Mouse (Mus musculus) adipocyte (in vitro differentiated cells): ENCODE data around the gene Irf7.
"Not testable (repeated sequence)": the region's sequence is repeated elsewhere in the genome, so short reads cannot be mapped to it uniquely, and the experiment has no call there.

Experiments
- DNase-seq: peaks from one replicate; pipeline ENCODE4 v3.0.0-alpha.2; 2016; ENCODE audit warnings: low spot score

Gene Irf7

DNA sequence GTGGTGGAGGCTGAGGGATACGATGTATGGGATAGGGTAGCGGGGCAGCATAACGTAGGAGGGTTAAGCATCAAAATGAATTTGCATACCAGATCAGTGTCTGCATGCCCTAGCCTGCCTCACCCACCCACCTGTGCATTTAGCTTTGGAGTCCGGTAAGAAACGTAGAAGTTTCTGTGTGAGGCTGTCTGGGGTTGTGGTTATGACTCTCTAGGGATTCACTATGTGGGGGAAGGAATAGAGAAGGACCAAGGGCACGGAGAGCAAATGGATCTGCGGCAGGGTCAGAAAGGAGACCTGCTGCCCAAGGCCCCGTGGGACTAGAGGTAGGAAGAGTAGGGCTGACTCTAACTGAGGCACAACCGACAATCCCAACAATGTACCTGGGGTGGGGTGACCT lies 9.1 kb upstream of the Irf7 start:
- no peak for DNase-seq

DNA sequence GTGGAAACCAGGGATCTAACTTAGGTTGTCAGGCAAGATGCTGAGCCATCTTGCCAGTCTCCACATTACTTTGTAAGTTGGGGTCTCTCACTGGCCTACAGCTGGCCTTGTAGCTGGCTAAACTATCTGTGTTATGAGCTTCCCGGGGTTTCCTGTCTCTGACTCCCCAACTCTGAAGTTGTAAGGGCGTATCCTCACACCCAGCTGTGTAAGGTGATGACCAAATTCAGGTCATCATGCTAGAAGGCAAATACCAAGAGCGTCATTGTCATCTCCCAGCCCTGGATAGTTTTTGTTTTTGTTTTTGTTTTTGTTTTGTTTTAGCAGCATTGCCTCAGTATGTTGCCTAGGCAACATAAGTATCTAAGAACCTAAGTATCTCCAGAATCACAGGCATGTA lies 4.3 kb upstream of the Irf7 start:
- DNase-seq, result no peak

DNA sequence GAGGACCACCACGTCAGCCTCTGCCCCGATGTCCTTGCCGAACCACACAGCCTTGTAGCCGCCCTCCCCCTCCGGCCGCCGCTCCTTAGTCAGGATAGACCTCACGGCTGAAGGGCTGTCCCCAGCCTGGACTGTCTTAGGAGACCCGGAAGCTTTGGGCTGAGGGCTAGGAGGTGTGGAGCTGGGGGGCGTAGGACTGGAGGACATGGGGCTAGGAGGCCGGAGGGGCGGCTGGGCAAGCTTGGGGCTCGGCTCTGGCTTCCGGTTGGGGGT lies 2.9 kb upstream of the Irf7 start:
- no peak for DNase-seq

DNA sequence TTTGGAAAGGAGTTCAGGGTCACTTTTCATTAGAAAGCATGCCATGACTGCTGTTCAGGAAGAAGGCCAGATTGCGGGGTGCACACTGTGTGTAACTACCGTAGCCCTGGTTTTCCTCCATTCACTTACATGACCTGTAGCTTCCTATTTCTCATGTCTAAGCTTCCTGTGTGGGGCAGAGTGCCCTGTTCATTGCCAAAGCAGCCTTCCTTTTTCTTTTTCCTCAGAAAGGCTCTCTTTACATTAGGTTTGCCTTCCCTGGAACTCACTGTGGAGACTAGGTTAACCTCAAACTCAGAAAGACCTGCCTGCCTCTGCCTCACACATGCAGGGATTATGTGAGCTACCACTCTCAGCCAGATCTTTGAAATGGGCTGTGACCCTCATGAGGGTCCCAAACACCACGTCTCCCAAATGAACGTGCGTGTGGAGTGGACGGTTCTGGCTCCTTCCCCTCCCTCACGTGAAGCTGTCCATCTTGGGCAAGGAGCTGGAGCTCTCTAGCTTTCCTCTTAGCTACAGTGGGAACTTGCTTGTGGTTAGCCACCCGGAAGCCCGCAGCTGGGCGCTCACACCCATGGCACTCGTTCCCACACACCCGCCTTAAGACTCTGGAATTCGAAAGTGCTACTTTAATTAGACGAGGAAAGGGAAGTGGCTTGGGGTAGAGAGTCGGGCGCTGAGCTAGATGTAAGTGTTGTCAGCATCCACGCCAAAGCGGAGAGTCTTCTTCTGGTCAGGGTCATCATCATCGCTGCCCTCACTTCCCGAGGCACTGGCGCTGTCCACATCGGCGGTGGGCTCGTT lies 2.4 kb upstream of the Irf7 start:
- DNase-seq, result no peak

DNA sequence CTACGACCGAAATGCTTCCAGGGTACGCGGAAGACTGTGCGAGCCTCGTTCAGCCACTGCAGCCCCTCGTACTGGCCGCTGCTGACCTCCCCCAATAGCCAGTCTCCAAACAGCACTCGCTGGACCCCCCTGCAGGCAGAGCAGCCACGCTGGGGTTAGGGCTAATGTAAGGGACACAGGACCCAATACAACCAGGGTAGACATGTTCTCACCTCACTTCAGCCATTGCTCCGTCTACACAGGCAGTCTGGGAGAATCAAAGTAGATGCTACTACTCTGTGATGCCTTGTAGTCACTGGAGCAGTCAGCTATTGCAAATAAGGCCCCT lies 906 bp downstream of the Irf7 start:
- DNase-seq, result no peak

DNA sequence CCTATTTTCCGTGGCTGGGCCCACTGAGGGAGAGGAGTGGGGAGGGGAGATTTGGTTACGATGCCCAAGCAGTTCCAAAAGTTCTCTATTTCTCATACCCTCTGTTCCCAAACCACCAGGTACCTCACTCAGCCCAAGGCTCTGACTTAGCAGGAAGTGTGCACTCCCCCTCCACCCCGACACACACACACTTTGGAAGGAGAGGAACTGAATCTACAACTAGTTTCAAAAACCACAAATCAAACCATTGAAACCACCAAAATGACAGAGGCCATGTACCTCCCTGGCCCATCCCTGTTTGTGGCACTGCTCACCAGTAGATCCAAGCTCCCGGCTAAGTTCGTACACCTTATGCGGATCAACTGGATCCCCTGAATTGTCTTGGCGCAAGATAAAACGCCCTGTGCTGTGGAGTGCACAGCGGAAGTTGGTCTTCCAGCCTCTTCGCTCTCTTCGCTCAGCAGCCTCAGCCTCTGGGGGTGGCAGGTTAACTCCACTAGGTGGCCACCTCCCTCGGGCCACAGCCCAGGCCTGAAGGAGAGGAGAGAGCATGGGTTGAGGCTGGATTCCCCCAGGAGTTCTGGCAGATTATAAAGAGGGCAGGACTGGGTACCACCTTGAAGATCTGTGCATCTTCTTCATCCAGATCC lies 1.4 kb downstream of the Irf7 start:
- DNase-seq, result no peak

DNA sequence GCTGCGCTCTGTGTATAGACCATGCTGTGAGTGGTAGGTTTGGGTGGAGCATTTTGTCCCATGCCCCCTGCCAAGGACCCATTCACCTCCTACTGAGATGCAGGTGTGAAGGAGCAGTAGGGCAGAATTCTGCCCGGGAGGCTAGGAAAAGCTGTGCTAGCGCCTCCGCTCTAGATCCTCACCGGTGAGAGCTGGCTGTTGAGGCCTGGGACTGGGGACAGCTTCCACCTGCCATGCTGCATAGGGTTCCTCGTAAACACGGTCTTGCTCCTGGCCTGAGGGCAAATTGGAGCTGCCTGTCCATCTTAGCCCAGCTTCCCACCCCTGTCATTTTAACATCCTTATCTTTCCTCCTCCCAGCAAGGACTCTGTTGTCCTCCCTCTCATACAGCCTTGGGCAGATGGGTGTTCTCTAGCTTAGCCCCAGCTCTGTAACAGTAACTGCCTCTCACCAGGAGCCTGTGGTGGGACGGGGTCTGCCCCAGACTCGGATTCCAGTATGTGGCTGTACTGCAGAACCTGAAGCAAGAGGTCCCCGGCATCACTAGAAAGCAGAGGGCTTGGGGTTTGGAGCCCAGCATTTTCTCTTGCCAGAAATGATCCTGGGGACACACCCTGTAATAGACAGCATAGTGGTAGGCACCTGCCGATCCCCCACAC lies 2.1 kb downstream of the Irf7 start:
- no peak for DNase-seq

DNA sequence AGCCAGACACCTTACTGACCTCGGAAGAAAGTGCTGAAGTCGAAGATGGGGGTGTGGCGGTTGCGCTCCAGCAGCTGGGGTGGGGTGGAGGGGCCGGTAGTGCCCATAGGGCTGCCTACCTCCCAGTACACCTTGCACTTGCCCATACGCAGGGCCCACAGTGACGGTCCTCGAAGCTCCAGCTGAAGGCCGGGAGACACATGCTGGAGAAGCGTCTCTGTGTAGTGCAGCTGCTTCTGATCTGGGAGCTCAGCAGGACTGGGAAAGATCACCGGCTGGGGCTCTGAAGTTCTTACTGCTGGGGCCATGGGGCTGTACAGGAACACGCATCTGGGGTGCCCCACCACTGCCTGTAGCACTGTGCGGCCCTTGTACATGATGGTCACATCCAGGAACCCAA lies 2.6 kb downstream of the Irf7 start:
- DNase-seq, result no peak

DNA sequence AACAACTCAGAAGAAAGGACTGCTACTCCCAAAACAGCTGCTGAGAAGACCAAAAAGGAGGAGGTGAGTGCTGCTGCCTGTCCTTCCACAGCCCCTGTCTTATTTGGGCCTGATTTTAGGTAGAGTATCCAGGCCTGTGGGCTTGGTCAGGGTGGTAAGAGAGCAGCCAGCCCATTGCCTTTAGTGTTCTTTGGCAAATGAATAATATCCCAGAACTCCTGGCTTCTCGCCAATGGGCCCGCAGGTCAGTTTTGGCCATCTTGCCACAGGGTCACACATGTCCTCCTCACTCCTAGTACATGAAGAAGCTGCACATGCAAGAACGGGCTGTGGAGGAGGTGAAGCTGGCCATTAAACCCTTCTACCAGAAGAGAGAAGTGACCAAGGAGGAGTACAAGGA lies 4.8 kb downstream of the Irf7 start:
- DNase-seq, result peak; percentile 68

DNA sequence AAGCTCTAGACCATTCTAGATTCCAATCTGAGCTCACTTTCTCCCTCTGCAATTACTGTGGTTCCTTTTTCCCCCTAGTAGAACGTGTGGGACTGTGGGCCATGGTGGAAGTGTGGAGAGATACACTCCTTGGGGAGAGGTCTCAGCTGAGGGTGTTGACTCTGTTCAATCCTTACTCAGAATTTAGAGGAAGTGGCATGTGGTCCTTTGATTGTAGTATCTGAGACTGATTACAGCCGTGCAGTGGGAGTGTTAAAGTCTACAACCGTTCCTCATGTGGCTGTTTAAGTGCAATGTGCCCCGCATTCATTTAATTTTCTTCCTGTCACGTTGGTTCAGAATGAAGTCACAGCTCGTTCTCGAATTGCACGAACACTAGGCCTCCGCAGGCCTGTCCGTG lies 10.1 kb downstream of the Irf7 start:
- DNase-seq, result no peak

DNA sequence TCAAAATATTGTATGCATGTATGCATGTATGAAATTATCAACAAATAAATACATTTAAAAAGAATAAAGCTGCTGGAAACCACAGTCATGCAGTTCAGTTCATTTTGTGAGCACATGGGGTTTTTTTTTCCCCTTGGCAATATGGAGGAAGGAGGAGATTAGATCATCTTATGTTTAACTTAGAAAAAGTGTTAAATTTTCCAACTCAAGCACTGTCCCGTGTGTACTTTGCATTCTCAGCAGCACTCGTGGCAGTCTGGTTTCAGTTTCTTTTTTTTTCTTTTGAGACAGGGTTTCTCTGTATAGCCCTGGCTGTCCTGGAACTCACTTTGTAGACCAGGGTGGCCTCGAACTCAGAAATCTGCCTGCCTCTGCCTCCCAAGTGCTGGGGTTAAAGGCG lies 15.8 kb downstream of the Irf7 start:
- not testable (repeated sequence) for DNase-seq

DNA sequence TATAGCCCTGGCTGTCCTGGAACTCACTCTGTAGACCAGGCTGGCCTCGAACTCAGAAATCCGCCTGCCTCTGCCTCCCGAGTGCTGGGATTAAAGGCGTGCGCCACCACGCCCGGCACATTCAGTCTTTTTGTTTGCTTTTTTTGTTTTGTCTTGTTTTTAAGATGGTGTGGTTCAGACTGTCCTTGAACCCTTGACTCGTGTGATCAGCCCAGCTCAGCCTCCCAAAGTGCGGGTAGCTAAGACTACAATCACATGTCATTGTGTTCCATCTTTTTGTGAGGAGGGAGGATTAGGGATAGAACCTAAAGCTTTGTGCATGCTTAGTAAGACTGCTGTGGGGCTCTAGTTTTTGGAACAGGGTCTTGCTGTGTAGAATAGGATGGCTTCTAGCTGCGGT lies 34.7 kb downstream of the Irf7 start:
- no peak for DNase-seq

DNA sequence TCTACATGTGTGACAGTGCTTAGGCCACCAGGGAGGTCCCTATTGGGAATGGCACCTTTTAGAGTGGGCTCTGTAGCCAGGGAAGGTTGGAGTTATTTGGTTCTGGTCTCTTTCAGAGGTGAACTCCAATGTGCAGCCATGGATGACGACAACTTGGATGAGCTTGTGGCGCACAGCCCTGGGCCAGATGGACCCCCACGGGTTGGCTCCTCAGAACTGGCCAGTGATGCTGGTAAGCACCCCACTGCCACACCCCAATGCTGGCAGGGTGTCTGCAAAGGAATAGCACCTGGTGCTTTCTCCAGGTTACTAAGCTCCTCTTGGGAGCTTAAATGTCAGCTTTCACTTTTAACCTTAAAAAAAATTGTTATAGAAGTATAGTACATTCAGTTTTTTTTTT lies 35.2 kb downstream of the Irf7 start:
- DNase-seq, result no peak

DNA sequence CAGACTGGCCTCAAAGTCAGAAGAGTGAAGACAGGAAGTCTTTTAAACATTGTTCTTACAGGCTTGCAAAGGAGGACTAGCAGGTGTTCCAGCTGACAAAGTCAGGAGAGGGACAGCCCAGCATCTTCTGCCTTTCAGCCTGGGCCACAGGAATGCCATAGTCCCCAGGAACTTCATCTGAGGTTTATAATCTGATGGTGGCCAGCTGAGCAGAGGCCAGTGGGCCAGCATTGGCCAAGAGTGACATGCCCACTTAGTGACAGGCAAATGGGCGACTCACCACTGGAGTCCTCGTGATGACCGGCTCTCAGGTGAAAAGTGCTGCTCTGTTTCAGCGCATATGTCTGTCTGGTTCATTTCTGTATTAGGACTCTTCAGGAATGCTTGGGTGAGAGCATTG lies 35.7 kb downstream of the Irf7 start:
- no peak for DNase-seq

DNA sequence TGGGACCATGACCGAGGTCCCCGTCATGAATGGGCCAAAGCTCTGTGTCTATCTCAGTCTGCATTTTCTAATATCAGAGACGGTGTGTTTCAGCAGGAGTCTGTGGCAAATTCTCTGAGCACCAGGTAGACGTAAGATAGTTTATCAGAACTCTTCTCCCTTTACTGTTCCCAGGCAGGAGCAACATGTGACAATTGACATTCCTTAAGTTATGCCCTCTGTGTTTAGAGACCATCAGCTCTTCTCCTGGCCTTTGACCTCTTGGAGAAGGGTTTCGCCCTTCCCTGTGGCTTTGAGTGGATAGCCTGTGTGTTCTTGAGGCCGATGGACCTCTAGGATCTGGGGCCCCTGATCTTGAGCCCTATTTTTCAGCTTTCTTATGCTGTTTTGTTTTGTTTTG lies 36.6 kb downstream of the Irf7 start:
- DNase-seq, result no peak

DNA sequence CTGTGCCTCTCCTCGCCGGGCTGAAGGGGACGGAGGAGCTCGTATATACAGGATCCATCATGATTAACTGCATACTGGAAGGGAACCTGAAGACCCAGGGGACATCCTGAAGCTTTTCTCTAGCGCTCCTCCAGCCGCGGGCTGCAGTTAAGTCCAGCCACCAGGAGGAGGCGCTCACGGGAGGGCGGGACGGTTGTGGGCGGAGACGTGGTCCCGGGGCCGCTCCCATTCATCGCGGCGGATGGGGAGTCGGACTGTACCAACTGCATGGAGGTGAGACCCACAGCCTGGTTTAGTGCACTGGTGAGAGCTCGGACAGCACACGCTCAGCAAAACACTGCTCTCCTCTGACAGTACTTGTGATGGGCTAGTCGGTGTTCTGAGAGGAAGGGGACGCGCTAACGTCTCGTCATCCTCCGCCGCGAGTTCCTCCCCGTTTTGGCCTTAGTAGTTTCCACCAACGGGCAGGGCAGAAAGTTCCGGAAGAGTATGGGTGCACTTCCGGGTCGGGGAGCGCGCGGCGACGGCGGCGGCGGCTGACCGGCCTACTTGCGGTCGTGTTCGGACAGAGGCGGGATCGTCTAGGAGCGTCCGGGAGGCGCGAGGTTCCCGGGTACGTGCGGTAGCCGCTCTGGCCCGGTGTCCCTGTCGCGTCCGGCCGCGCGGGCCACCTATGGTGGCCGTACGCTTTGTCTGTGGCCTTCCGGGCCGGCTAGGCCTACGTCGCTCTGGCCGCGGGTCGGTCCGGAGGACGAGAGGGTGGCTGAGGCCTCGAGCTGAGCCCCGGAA lies 37.8 kb downstream of the Irf7 start, which contains the start of gene Phrf1:
Phrf1 (plus strand) TSS at position 506 of the 789 bp plus-strand sequence.
- peak; percentile 87 for DNase-seq

DNA sequence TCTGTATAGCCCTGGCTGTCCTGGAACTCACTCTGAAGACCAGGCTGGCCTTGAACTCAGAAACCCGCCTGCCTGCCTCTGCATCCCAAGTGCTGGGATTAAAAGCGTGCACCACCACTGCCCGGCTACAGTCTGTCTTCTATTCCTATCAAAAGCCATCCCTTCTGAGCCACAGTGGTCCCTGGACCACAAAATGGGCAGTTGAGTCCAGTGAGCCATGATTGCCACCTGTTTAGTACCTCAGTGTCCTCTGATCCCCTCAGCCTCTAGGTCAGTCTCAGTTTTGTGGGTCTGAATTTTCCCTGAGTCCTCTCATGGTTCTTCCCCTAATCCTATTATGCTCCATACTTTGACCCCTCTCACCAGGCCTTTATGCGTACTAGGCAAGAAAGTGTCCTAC lies 38.5 kb downstream of the Irf7 start:
- no peak for DNase-seq

DNA sequence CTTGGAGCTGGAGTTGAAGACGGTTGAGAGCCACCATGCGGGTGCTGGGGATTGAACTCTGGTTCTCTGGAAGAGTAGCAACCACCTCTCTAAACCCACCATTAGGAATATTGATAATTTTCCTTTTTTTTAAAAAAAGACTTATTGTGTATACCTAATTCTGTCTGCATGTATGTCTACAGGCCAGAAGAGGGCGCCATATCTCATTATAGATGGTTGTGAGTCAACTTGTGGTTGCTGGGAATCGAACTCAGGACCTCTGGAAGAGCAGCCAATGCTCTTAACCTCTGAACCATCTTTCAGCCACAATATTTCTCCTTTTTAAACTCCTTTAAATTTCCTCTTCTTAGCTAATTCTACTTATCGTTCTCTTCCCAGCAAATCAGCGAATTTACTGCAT lies 39.7 kb downstream of the Irf7 start:
- no peak for DNase-seq

DNA sequence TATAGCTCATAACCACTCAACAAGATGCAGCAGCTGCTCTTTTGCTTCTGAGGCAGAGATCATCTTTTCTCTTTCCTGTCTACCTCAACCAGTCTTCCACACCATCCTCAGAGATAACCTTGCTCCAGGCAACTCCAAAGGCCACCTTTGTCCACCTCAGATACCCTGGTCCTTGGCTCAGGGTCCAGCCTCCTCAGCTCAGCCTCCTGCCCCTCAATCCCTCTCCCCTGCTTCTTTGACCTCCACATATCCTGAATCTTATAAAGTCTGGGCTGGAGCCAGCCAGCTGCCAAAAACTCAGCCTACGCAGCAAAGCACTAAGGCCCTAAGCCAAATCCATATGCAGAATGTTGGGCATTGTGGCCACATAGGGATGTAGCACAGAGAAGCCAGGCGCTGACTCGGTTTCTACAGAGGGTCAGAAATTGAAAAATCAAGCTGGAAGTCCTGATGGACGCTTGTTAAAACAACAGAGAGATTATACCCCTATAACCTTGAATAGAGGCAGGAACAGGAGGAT lies 43.5 kb downstream of the Irf7 start:
- no peak for DNase-seq

DNA sequence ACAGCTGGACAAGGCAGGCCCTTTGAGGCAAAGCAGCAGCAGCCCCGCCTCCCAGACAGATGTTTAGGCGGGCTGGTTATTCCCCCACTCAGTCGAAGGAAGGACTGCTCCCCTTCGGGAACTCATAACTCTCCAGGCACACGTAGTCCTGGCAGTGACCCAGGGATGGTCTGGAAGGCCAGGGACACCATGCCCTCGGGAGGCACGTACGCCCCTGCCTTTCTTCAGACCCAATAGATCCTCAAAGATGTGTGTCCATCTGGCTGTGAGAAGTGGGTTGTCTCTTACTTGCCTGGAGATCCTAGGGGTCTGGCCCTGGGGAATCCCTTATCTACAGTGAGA lies 44.2 kb downstream of the Irf7 start:
- DNase-seq, result no peak

DNA sequence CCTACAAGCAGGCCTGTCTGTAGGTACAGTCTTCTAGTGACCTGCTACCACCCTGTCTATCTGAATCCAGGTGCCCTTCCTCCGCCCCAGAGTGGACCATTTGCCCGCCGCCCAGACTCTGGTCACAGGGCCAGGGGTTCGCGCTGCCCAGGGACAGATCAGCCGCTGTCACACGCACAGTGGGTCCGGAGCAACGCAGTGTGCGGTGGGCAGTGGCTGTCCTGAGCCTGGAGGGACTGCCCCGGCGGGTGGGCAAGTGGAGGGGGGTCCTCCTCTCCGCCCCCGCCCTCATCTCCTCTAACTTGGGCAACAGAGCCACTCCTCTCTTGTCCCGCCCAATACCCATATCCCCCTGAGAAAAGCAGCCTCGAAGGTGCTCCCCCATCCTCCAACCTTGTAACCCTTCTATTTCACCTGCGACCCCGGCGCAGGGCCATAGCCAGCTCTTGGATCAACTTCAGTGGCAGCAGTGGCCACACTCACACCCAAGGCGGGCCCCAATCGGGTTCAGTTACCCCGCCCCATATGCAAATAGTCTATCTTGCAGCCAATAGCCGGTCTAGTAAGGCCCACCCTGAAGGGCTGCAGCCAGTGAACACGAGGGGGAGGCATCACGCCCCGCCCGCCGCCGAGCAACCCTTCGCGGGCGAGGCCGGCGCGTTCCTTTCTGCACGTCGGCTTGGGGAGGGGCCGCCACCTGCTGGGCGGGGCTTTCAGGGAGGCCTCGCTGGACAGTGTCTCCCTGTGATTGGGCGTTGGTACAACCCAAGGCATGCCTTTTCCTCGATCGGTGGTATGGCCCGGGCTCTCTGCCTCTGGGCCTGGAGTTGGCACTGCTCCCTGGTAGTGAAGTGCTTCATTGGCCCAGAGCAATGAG lies 44.8 kb downstream of the Irf7 start:
- peak; percentile 98 for DNase-seq

DNA sequence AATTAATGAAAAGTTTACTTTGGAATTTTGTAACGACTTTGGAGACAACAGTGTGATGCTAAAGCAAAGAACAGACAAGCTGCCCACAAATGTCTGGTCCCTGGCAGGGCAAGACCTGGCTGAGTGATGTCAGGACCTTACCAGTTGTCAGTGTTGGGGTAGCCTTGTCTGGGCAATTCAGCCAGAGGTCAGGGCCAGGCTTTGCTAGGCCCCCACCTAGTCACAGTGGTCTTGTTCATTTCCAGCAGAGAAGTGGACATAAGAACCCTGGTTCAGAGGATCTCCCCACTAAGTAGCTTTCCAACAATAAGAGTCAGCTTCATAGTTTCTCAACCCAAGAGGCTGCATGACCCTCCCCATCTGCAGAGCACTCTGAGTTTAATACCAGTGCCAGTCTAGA lies 45.9 kb downstream of the Irf7 start:
- DNase-seq, result no peak
